Mouse (Mus musculus): ENCODE measurements around the gene Ebf1. TPM values are rescaled to one million over a fixed set of nuclear protein-coding genes. Genes with fewer than 3 reads are reported as not detected.

Ebf1 gene
- polyA plus RNA-seq, 1 experiment = 2.7 TPM

- H3K4me2 ChIP-seq (ENCODE audit: low read depth) = no peak overlapping the region
- no peaks in the 10 kb centered on the region for H3K36me3 ChIP-seq (ENCODE audit: control insufficient read depth, insufficient read depth)
- no peak overlapping the region for H3ac ChIP-seq (ENCODE audit: control insufficient read depth, insufficient read length)
- H3K79me2 ChIP-seq (ENCODE audit: control insufficient read depth, insufficient read depth) = no peaks in the 10 kb centered on the region
- no peak overlapping the region for H3K4me3 ChIP-seq
- TF ChIP-seq USF1 (IDR thresholded peaks at IDR 0.05; ENCODE audit: low read depth) = peak; percentile 30
- peak; percentile 73 to 97 (median 84) for TF ChIP-seq MYOD1 (IDR thresholded peaks at IDR 0.05; ENCODE audit: control insufficient read depth in 1 of 3, insufficient read length in 2 of 3, low read depth in 2 of 3)
- no peak for TF ChIP-seq E2F4 (IDR thresholded peaks at IDR 0.05; ENCODE audit: insufficient read depth)
- no peak for TF ChIP-seq POLR2AphosphoS2 (IDR thresholded peaks at IDR 0.05; ENCODE audit: insufficient read length, low read depth)
- no peak for TF ChIP-seq POLR2A (IDR thresholded peaks at IDR 0.05; ENCODE audit: insufficient read length, low read depth)
- TF ChIP-seq MYOG (IDR thresholded peaks at IDR 0.05; ENCODE audit: control insufficient read depth in 1 of 3, insufficient read depth in 1 of 3, insufficient read length in 2 of 3, low read depth in 2 of 3) = peak in 2 of 3 experiments; percentile 62 to 86
- no peak for TF ChIP-seq CEBPB (IDR thresholded peaks at IDR 0.05; ENCODE audit: insufficient read depth, poor library complexity, severe bottlenecking)
- TF ChIP-seq REST (IDR thresholded peaks at IDR 0.05; ENCODE audit: insufficient read depth, insufficient read length) = no peak
- no peak for TF ChIP-seq MAX (IDR thresholded peaks at IDR 0.05; ENCODE audit: low read depth)
- TF ChIP-seq SRF (IDR thresholded peaks at IDR 0.05; ENCODE audit: control insufficient read depth, insufficient read length, low read depth) = no peak
- no peak for TF ChIP-seq TCF3 (IDR thresholded peaks at IDR 0.05; ENCODE audit: insufficient read length, low read depth)
- TF ChIP-seq TCF12 (IDR thresholded peaks at IDR 0.05; ENCODE audit: insufficient read depth, poor library complexity, severe bottlenecking) = peak; percentile 61
- no peaks in the 10 kb centered on the region for H3K27me3 ChIP-seq (ENCODE audit: control insufficient read depth, insufficient read depth, insufficient read length)
These were observed 129.6 kb downstream of the Ebf1 start for GRCm38 (mm10) chr11:44746731-44747130.

GRCm38 (mm10) chr11:44749309-44749708 is 132.2 kb downstream of the Ebf1 start:
- Histone ChIP-seq H3K4me2 (ENCODE audit: low read depth) (no peak overlapping the region), H3K36me3 (ENCODE audit: control insufficient read depth, insufficient read depth) (no peaks in the 10 kb centered on the region), H3ac (ENCODE audit: control insufficient read depth, insufficient read length) (no peak overlapping the region), H3K27me3 (ENCODE audit: control insufficient read depth, insufficient read depth, insufficient read length) (no peaks in the 10 kb centered on the region), H3K4me3 (no peak overlapping the region), H3K79me2 (ENCODE audit: control insufficient read depth, insufficient read depth) (no peaks in the 10 kb centered on the region)
- no peak for TF ChIP-seq CEBPB (IDR thresholded peaks at IDR 0.05; ENCODE audit: insufficient read depth, poor library complexity, severe bottlenecking)
- TF ChIP-seq E2F4 (IDR thresholded peaks at IDR 0.05; ENCODE audit: insufficient read depth) = no peak
- no peak for TF ChIP-seq POLR2A (IDR thresholded peaks at IDR 0.05; ENCODE audit: insufficient read length, low read depth)
- TF ChIP-seq MYOD1 (IDR thresholded peaks at IDR 0.05; ENCODE audit: control insufficient read depth in 1 of 3, insufficient read length in 2 of 3, low read depth in 2 of 3) = no peak
- no peak for TF ChIP-seq SRF (IDR thresholded peaks at IDR 0.05; ENCODE audit: control insufficient read depth, insufficient read length, low read depth)
- TF ChIP-seq MYOG (IDR thresholded peaks at IDR 0.05; ENCODE audit: control insufficient read depth in 1 of 3, insufficient read depth in 1 of 3, insufficient read length in 2 of 3, low read depth in 2 of 3) = no peak

GRCm38 (mm10) chr11:44754336-44754735 is 137.2 kb downstream of the Ebf1 start:
- H3K27me3 ChIP-seq (ENCODE audit: control insufficient read depth, insufficient read depth, insufficient read length) = no peaks in the 10 kb centered on the region
- H3K4me2 ChIP-seq (ENCODE audit: low read depth) = no peak overlapping the region
- no peak overlapping the region for H3K4me3 ChIP-seq
- TF ChIP-seq E2F4 (IDR thresholded peaks at IDR 0.05; ENCODE audit: insufficient read depth) = no peak
- no peak for TF ChIP-seq POLR2A (IDR thresholded peaks at IDR 0.05; ENCODE audit: insufficient read length, low read depth)
- TF ChIP-seq POLR2AphosphoS2 (IDR thresholded peaks at IDR 0.05; ENCODE audit: insufficient read length, low read depth) = no peak
- TF ChIP-seq REST (IDR thresholded peaks at IDR 0.05; ENCODE audit: insufficient read depth, insufficient read length) = no peak
- TF ChIP-seq MYOG (IDR thresholded peaks at IDR 0.05; ENCODE audit: control insufficient read depth in 1 of 3, insufficient read depth in 1 of 3, insufficient read length in 2 of 3, low read depth in 2 of 3) = no peak
- TF ChIP-seq TCF12 (IDR thresholded peaks at IDR 0.05; ENCODE audit: insufficient read depth, poor library complexity, severe bottlenecking) = no peak
- no peak for TF ChIP-seq SRF (IDR thresholded peaks at IDR 0.05; ENCODE audit: control insufficient read depth, insufficient read length, low read depth)
- TF ChIP-seq MYOD1 (IDR thresholded peaks at IDR 0.05; ENCODE audit: control insufficient read depth in 1 of 3, insufficient read length in 2 of 3, low read depth in 2 of 3) = no peak
- TF ChIP-seq USF1 (IDR thresholded peaks at IDR 0.05; ENCODE audit: low read depth) = no peak
- TF ChIP-seq TCF3 (IDR thresholded peaks at IDR 0.05; ENCODE audit: insufficient read length, low read depth) = no peak
- TF ChIP-seq CEBPB (IDR thresholded peaks at IDR 0.05; ENCODE audit: insufficient read depth, poor library complexity, severe bottlenecking) = no peak
- TF ChIP-seq MAX (IDR thresholded peaks at IDR 0.05; ENCODE audit: low read depth) = no peak
- H3K36me3 ChIP-seq (ENCODE audit: control insufficient read depth, insufficient read depth) = no peaks in the 10 kb centered on the region
- H3ac ChIP-seq (ENCODE audit: control insufficient read depth, insufficient read length) = no peak overlapping the region
- H3K79me2 ChIP-seq (ENCODE audit: control insufficient read depth, insufficient read depth) = no peaks in the 10 kb centered on the region

GRCm38 (mm10) chr11:44756321-44756720 is 139.2 kb downstream of the Ebf1 start:
- no peaks in the 10 kb centered on the region for H3K27me3 ChIP-seq (ENCODE audit: control insufficient read depth, insufficient read depth, insufficient read length)
- no peaks in the 10 kb centered on the region for H3K79me2 ChIP-seq (ENCODE audit: control insufficient read depth, insufficient read depth)
- no peak overlapping the region for H3K4me3 ChIP-seq
- no peak overlapping the region for H3K4me2 ChIP-seq (ENCODE audit: low read depth)
- no peak for TF ChIP-seq TCF3 (IDR thresholded peaks at IDR 0.05; ENCODE audit: insufficient read length, low read depth)
- no peak for TF ChIP-seq MYOD1 (IDR thresholded peaks at IDR 0.05; ENCODE audit: control insufficient read depth in 1 of 3, insufficient read length in 2 of 3, low read depth in 2 of 3)
- no peak for TF ChIP-seq MAX (IDR thresholded peaks at IDR 0.05; ENCODE audit: low read depth)
- H3K36me3 ChIP-seq (ENCODE audit: control insufficient read depth, insufficient read depth) = no peaks in the 10 kb centered on the region
- H3ac ChIP-seq (ENCODE audit: control insufficient read depth, insufficient read length) = no peak overlapping the region

- no peak for TF ChIP-seq TCF3 (IDR thresholded peaks at IDR 0.05; ENCODE audit: insufficient read length, low read depth)
- TF ChIP-seq MAX (IDR thresholded peaks at IDR 0.05; ENCODE audit: low read depth) = no peak
- TF ChIP-seq MYOD1 (IDR thresholded peaks at IDR 0.05; ENCODE audit: control insufficient read depth in 1 of 3, insufficient read length in 2 of 3, low read depth in 2 of 3) = peak in 1 of 3 experiments; percentile 54
- TF ChIP-seq TCF12 (IDR thresholded peaks at IDR 0.05; ENCODE audit: insufficient read depth, poor library complexity, severe bottlenecking) = no peak
- TF ChIP-seq SRF (IDR thresholded peaks at IDR 0.05; ENCODE audit: control insufficient read depth, insufficient read length, low read depth) = no peak
- peak in 1 of 3 experiments; percentile 17 for TF ChIP-seq MYOG (IDR thresholded peaks at IDR 0.05; ENCODE audit: control insufficient read depth in 1 of 3, insufficient read depth in 1 of 3, insufficient read length in 2 of 3, low read depth in 2 of 3)
- no peak for TF ChIP-seq E2F4 (IDR thresholded peaks at IDR 0.05; ENCODE audit: insufficient read depth)
- TF ChIP-seq POLR2A (IDR thresholded peaks at IDR 0.05; ENCODE audit: insufficient read length, low read depth) = no peak
- no peak for TF ChIP-seq CEBPB (IDR thresholded peaks at IDR 0.05; ENCODE audit: insufficient read depth, poor library complexity, severe bottlenecking)
- no peaks in the 10 kb centered on the region for H3K79me2 ChIP-seq (ENCODE audit: control insufficient read depth, insufficient read depth)
- H3ac ChIP-seq (ENCODE audit: control insufficient read depth, insufficient read length) = no peak overlapping the region
- no peaks in the 10 kb centered on the region for H3K27me3 ChIP-seq (ENCODE audit: control insufficient read depth, insufficient read depth, insufficient read length)
- no peaks in the 10 kb centered on the region for H3K36me3 ChIP-seq (ENCODE audit: control insufficient read depth, insufficient read depth)
- no peak overlapping the region for H3K4me2 ChIP-seq (ENCODE audit: low read depth)
- no peak overlapping the region for H3K4me3 ChIP-seq
These were observed 141.7 kb downstream of the Ebf1 start for GRCm38 (mm10) chr11:44758857-44759256.

Data from myocyte (in vitro differentiated cells).